Mouse (Mus musculus) C2C12 (cell line): ENCODE measurements around the gene Klk4. TPM values are rescaled to one million over a fixed set of nuclear protein-coding genes. Genes with fewer than 3 reads are reported as not detected.

Experiments
- H3K27me3 ChIP-seq: one replicate; pipeline ENCODE4 v1.6.1; 2011; ENCODE audit not compliant: control insufficient read depth, insufficient read depth, insufficient read length
- H3K36me3 ChIP-seq: one replicate; pipeline ENCODE4 v1.6.1; 2011; ENCODE audit not compliant: control insufficient read depth, insufficient read depth
- H3K4me3 ChIP-seq: one replicate; pipeline ENCODE4 v1.5.1; 2011; ENCODE audit warnings: mild to moderate bottlenecking, control low read depth; ENCODE audit not compliant: poor library complexity, insufficient read depth, severe bottlenecking
- H3K79me2 ChIP-seq: one replicate; pipeline ENCODE4 v1.6.1; 2011; ENCODE audit not compliant: control insufficient read depth, insufficient read depth
- H3K79me3 ChIP-seq: one replicate; pipeline ENCODE4 v1.6.1; 2011; ENCODE audit warnings: low read depth, control low read depth
- H3ac ChIP-seq: one replicate; pipeline ENCODE3; 2011; ENCODE audit warnings: low read depth; ENCODE audit not compliant: control insufficient read depth, insufficient read length
- CEBPB ChIP-seq: IDR thresholded peaks from one replicate; pipeline ENCODE4 v1.6.1; 2011; ENCODE audit warnings: low read depth, mild to moderate bottlenecking, control low read depth, moderate library complexity
- CTCF ChIP-seq: IDR thresholded peaks from one replicate; pipeline ENCODE4 v1.5.1; 2011; ENCODE audit not compliant: control insufficient read depth, insufficient read depth, insufficient read length
- FOSL1 ChIP-seq: IDR thresholded peaks from one replicate; pipeline ENCODE4 v1.8.0; 2011; ENCODE audit warnings: mild to moderate bottlenecking, low read length; ENCODE audit not compliant: poor library complexity, insufficient read depth, severe bottlenecking
- MAX ChIP-seq: IDR thresholded peaks from one replicate; pipeline ENCODE4 v1.6.1; 2011; ENCODE audit warnings: mild to moderate bottlenecking, control low read depth
- MYOD1 ChIP-seq: IDR thresholded peaks from one replicate; pipeline ENCODE4 v1.6.1; 2011; ENCODE audit warnings: low read depth; ENCODE audit not compliant: control insufficient read depth, insufficient read length
- MYOG ChIP-seq: IDR thresholded peaks from one replicate; pipeline ENCODE4 v1.6.1; 2011; ENCODE audit not compliant: control insufficient read depth, insufficient read length; ENCODE audit errors: extremely low read depth
- USF1 ChIP-seq: IDR thresholded peaks from one replicate; pipeline ENCODE4 v1.6.1; 2011; ENCODE audit warnings: low read depth, mild to moderate bottlenecking, control low read depth, moderate library complexity
- long read RNA-seq, 2 experiments: library from polyadenylated mRNA; unstranded; transcript quantifications; one replicate each; pipeline ENCODE4 v2.0.0; 2019 to 2020
- polyA plus RNA-seq: library from polyadenylated mRNA; unstranded; fragments of >200 nt; fragmentation: generic; extraction: Trizol; gene quantifications from one replicate; pipeline ENCODE4 v1.2.1, GENCODE M21; 2012; ENCODE audit warnings: missing spikeins

Klk4 gene
- not detected for polyA plus RNA-seq
- long read RNA-seq, experiment 1, result 0 reads
- long read RNA-seq, experiment 2, result 0 reads

DNA sequence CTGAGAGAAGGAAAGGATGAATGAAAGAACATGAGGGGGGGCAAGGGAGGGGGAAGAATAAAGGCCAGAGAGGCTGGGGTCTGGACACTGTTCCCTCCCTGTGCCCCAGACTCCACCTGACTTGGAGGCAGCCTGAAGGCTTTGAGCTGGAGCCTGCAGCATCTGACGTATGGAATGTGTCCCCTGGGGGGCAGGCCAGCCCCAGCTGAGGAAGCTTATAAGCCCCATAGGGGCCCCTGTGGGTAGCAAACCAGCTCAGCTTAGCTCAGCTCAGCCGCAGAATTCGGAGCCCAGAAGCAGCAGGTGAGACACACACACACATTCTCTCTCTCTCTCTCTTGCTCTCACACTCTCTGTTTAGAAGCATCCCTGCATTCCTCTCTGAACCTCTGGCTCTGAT, at the start of gene Klk4:
Gene Klk4, plus strand, starts transcription at position 249 of the 400 bp plus-strand sequence.
- Histone ChIP-seq H3K79me2 (no peaks in the 10 kb centered on the region), H3K4me3 (no peak within 1 kb of the TSS), H3K27me3 (peaks cover 6% of the 10 kb centered on the region), H3ac (no peak within 1 kb of the TSS), H3K79me3 (no peaks in the 10 kb centered on the region), H3K36me3 (no peaks in the 10 kb centered on the region)
- TF ChIP-seq FOSL1 (no peak), USF1 (no peak), CEBPB (no peak), CTCF (no peak), MYOG (no peak), MAX (no peak), MYOD1 (no peak)

DNA sequence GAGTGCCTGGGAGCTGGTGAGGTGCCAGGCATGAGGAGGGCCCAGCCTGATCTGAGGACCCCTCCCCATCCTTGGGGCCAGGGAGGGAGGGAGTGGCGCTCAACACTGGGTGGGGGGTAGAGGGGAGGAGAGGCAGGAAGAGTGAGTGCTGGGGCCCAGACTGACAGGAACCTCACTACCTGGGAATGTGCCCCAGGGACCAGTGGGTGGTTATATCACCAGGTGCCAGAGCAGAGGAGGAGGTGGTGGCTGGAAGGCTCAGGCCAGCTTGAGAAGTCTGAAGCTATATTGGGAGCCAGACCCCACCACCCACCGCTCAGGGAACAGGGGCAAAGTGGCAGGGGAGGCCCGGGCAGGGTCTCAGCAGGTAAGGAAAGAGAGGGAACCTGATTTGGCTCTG, 39.3 kb upstream of the Klk4 start, which contains the start of gene Klk5:
Gene Klk5, plus strand, starts transcription at position 271 of the 400 bp plus-strand sequence.
- Histone ChIP-seq H3K79me2 (no peaks in the 10 kb centered on the region), H3K36me3 (no peaks in the 10 kb centered on the region), H3K27me3 (no peaks in the 10 kb centered on the region), H3K4me3 (no peak within 1 kb of the TSS), H3ac (no peak within 1 kb of the TSS), H3K79me3 (no peaks in the 10 kb centered on the region)
- no peak for TF ChIP-seq CEBPB
- TF ChIP-seq CTCF, result no peak
- no peak for TF ChIP-seq USF1
- no peak for TF ChIP-seq MAX
- TF ChIP-seq FOSL1, result no peak
- no peak for TF ChIP-seq MYOD1
- TF ChIP-seq MYOG, result no peak

GRCm38 (mm10) chr7:43843801-43844200, 37.2 kb upstream of the Klk4 start:
- Histone ChIP-seq H3K79me3 (no peaks in the 10 kb centered on the region), H3K4me3 (no peak overlapping the region), H3K27me3 (no peaks in the 10 kb centered on the region), H3K79me2 (no peaks in the 10 kb centered on the region), H3ac (no peak overlapping the region), H3K36me3 (no peaks in the 10 kb centered on the region)
- no peak for TF ChIP-seq CEBPB
- no peak for TF ChIP-seq MYOG
- no peak for TF ChIP-seq MYOD1
- TF ChIP-seq MAX, result no peak
- no peak for TF ChIP-seq USF1
- TF ChIP-seq CTCF, result no peak
- TF ChIP-seq FOSL1, result no peak

GRCm38 (mm10) chr7:43851616-43852015, 29.3 kb upstream of the Klk4 start:
- no peak for TF ChIP-seq MYOD1
- Histone ChIP-seq H3ac (no peak overlapping the region), H3K27me3 (peaks cover 10% of the 10 kb centered on the region), H3K36me3 (no peaks in the 10 kb centered on the region), H3K79me2 (no peaks in the 10 kb centered on the region), H3K79me3 (no peaks in the 10 kb centered on the region), H3K4me3 (no peak overlapping the region)

- H3K79me2 ChIP-seq, result no peaks in the 10 kb centered on the region
- H3ac ChIP-seq, result no peak overlapping the region
- no peak for TF ChIP-seq CEBPB
- no peak for TF ChIP-seq USF1
- TF ChIP-seq MYOD1, result no peak
- TF ChIP-seq MAX, result no peak
- no peak for TF ChIP-seq CTCF
- TF ChIP-seq MYOG, result no peak
- TF ChIP-seq FOSL1, result no peak
- H3K79me3 ChIP-seq, result no peaks in the 10 kb centered on the region
- peaks cover 10% of the 10 kb centered on the region for H3K27me3 ChIP-seq
- no peaks in the 10 kb centered on the region for H3K36me3 ChIP-seq
- no peak overlapping the region for H3K4me3 ChIP-seq
These were observed 26.1 kb upstream of the Klk4 start for GRCm38 (mm10) chr7:43854642-43855380.

GRCm38 (mm10) chr7:43855709-43856108, 25.3 kb upstream of the Klk4 start:
- Histone ChIP-seq H3K79me2 (no peaks in the 10 kb centered on the region), H3K27me3 (peaks cover 10% of the 10 kb centered on the region), H3ac (no peak overlapping the region), H3K4me3 (no peak overlapping the region), H3K79me3 (no peaks in the 10 kb centered on the region), H3K36me3 (no peaks in the 10 kb centered on the region)
- TF ChIP-seq FOSL1 (no peak), MYOD1 (no peak), MYOG (no peak), USF1 (no peak), CTCF (no peak), MAX (no peak), CEBPB (no peak)
